Mouse (Mus musculus): ENCODE measurements around the gene Olfr61.
"Not testable (repeated sequence)": the region's sequence is repeated elsewhere in the genome, so short reads cannot be mapped to it uniquely, and the experiment has no call there.

The Olfr61 gene

GRCm38 (mm10) chr7:140628670-140629069, at the start of gene Olfr61:
Gene Olfr61, plus strand, starts transcription at chr7:140628970.
- not testable (repeated sequence) for DNase-seq

DNA sequence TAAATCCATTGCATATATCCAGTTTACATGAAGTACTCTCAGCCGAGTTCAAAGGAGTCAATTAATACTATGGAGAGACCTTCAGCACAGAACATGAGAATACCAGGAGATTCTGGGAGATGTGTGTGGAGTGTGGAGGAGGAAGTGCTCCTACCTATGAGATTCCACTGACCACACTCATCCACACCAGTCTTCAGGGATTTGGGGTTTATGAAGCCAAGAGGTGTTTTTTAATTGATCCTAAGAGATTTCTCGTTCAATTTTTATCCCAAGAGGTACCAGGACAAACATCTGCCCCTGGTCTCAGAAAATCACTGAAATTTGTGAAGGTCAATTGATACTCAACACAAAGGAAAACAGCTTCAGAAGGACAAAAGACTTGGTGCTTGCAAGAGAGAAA, 27.8 kb upstream of the Olfr61 start, which contains the start of gene Olfr46:
TSS of gene Olfr46 (plus strand) at position 301 of the 400 bp plus-strand sequence.
- DNase-seq = not testable (repeated sequence)

- DNase-seq = no peak
These were observed 1.8 kb downstream of the Olfr61 start for GRCm38 (mm10) chr7:140630559-140630958.

DNA sequence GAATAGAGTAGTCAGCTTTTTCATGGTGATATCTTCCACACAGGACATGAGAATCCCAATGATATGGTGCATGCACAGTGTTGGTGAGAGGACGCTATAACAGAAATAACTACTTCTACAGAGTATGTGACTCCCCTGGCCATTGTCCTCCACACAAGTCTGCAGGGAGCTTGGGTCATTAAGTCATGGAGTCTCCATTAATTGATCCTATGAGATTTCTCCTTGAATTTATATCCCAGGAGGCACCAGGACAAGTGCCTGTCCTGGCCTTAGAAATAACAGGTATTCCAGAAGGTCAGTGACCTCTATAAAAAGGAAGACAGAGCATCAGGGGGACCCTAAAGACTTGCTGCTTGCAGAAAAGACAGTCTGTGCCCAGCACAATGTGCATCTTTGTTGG, 17.4 kb downstream of the Olfr61 start, which contains the start of gene Olfr53:
TSS of gene Olfr53 (plus strand) at position 301 of the 400 bp plus-strand sequence.
- DNase-seq = no peak

GRCm38 (mm10) chr7:140659630-140660029, 30.9 kb downstream of the Olfr61 start, which contains the start of gene Olfr539:
Gene Olfr539, plus strand, starts transcription at chr7:140659930.
- no peak for DNase-seq

- not testable (repeated sequence) for DNase-seq
These were observed 41.9 kb downstream of the Olfr61 start for GRCm38 (mm10) chr7:140670693-140671092.

DNA sequence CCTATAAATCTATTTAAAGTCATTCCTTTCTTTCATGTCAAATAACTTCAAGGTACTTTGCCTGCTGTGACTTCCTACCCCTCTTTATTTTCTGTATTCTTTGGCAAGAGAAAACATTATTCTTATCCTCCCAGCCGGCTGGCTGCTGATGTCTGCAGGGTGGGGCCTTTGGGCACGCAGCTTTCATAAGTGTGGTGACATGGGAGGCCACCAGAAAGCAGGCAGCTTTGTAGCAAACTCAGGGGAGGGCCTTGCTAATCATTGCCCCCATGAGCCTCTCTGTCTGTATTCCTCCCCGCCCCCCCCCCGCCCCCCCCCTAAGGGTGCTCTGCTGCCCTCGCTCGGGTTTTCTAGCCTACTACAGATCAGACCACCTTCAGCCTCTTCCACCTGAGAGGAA, 47.1 kb downstream of the Olfr61 start:
- no peak for DNase-seq

DNA sequence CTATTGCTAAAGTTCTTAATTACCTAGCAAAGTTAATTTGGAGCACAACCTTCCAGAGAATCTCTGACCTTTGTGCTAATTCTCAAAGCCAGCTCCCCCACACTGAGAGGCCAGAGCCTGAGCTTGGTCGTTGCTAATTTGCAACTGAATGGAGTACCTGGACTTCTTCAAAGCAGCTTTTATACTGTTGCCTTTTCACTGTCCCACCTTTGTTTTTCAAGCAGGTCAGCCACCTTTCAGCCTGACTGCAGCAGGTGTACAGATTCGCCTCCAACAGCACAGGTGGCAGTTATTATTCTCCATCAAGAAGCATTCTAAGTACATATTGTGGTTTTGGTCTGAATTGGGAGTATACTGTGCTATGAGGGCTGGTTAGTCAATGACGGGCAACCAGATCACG, 50.8 kb downstream of the Olfr61 start:
- DNase-seq = not testable (repeated sequence)

- no peak for DNase-seq
These were observed 52.9 kb downstream of the Olfr61 start, which contains the start of gene Olfr45 for GRCm38 (mm10) chr7:140681651-140682050. Gene Olfr45, plus strand, starts transcription at chr7:140681951.

Data from spleen, adult 18-20 months (tissue).